8 mouse cellular contexts compared by ENCODE assay signal in the genomic region with DNA sequence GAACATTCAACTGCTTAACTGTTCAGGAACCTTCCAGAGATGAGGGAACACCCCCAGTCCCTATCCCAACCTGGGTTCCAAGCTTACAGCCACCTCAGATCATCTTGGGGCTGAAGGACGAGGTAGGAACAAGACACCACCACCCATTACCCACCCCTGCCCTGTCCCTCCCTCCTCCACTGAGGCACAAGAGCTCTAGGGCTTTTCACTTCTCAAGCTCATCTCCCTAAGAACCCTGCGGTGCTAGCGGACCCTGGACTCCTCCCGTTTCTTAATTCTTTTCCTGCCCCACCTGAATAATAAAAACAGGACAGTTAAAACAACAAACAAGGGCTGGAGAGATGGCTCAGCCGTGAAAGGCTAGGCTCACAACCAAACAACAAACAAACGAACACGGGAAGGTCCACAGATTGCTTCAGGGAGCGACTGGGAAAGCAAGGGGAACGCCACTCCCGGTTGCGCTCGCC. TPM values are rescaled to one million over a fixed set of nuclear protein-coding genes. Genes with fewer than 3 reads are reported as not detected.
DNase-seq lines count a peak whose midpoint lies in the region; ATAC-seq and TF ChIP-seq lines count a peak whose summit lies in the region.

No protein-coding gene starts in this region.

- WGBS in liver, adult 2 months: 2% methylated on average over 12 of the region's 12 CpGs
- WGBS in bone marrow, adult 2 months: under 1% methylated on average over 12 of the region's 12 CpGs
- WGBS in heart, embryonic 10.5 days: under 1% methylated on average over 12 of the region's 12 CpGs
- 3% methylated on average over 12 of the region's 12 CpGs for WGBS in liver, embryonic 12.5 days (ENCODE audit: insufficient replicate concordance)
- 2% methylated on average over 12 of the region's 12 CpGs for WGBS in neural tube, embryonic 15.5 days

- no peak for ATAC-seq in liver, embryonic 12.5 days
- no peak for ATAC-seq in neural tube, embryonic 15.5 days (ENCODE audit: low FRiP score)

- no peak for TF ChIP-seq POLR2A in liver, adult 2 months (IDR thresholded peaks at IDR 0.05; ENCODE audit: extremely low read depth, insufficient read depth, low read length)
- no peak for TF ChIP-seq POLR2A in bone marrow, adult 2 months (IDR thresholded peaks at IDR 0.05; ENCODE audit: borderline replicate concordance, control insufficient read depth, low read depth, low read length)

- peaks cover 10% of the 10 kb centered on the region for H3K4me1 ChIP-seq in liver, adult 2 months (ENCODE audit: control insufficient read depth, insufficient read depth, low read length)
- no peaks in the 10 kb centered on the region for H3K4me1 ChIP-seq in bone marrow, adult 2 months (ENCODE audit: control insufficient read depth, insufficient read depth, low read length)
- H3K4me1 ChIP-seq in heart, embryonic 10.5 days: peaks cover 8% of the 10 kb centered on the region; the same call in 1 of the 2 replicates
- peaks cover 30% of the 10 kb centered on the region for H3K4me1 ChIP-seq in liver, embryonic 12.5 days
- peaks cover 14% of the 10 kb centered on the region for H3K4me1 ChIP-seq in neural tube, embryonic 15.5 days

- peaks cover 6% of the 10 kb centered on the region; the same call in 1 of the 2 replicates for H3K36me3 ChIP-seq in liver, adult 2 months (ENCODE audit: control insufficient read depth, insufficient read depth, low read length)
- no peaks in the 10 kb centered on the region for H3K36me3 ChIP-seq in heart, embryonic 10.5 days
- no peaks in the 10 kb centered on the region for H3K36me3 ChIP-seq in liver, embryonic 12.5 days
- H3K36me3 ChIP-seq in neural tube, embryonic 15.5 days: no peaks in the 10 kb centered on the region

- peak overlapping the region; percentile 76 for H3K27ac ChIP-seq in liver, adult 2 months (replicated peaks; ENCODE audit: insufficient read depth, low read depth, low read length)
- H3K27ac ChIP-seq in bone marrow, adult 2 months (ENCODE audit: control insufficient read depth, insufficient read depth, low read depth, low read length, poor library complexity): peak overlapping the region; percentile 78
- peak overlapping the region; percentile 72 for H3K27ac ChIP-seq in heart, embryonic 10.5 days
- no peak overlapping the region for H3K27ac ChIP-seq in liver, embryonic 12.5 days
- no peak overlapping the region for H3K27ac ChIP-seq in neural tube, embryonic 15.5 days (replicated peaks)

- H3K4me3 ChIP-seq in liver, adult 2 months (ENCODE audit: insufficient read depth, low read depth, low read length): peak overlapping the region; percentile 79
- peak overlapping the region; percentile 95 for H3K4me3 ChIP-seq in bone marrow, adult 2 months (replicated peaks; ENCODE audit: control insufficient read depth, low read depth, low read length)
- H3K4me3 ChIP-seq in heart, embryonic 10.5 days: peak overlapping the region; percentile 68
- peak overlapping the region; percentile 71 for H3K4me3 ChIP-seq in liver, embryonic 12.5 days
- peak overlapping the region; percentile 53 for H3K4me3 ChIP-seq in neural tube, embryonic 15.5 days (replicated peaks)

- peak overlapping the region; percentile 87 for H3K9ac ChIP-seq in liver, adult 2 months (ENCODE audit: low read depth, low read length)
- peak overlapping the region; percentile 74 for H3K9ac ChIP-seq in liver, embryonic 12.5 days
- H3K9ac ChIP-seq in neural tube, embryonic 15.5 days (replicated peaks): peak overlapping the region; percentile 49

- no peaks in the 10 kb centered on the region for H3K27me3 ChIP-seq in liver, adult 2 months (ENCODE audit: control insufficient read depth, insufficient read depth, low read length)
- peaks cover 31% of the 10 kb centered on the region for H3K27me3 ChIP-seq in heart, embryonic 10.5 days (ENCODE audit: insufficient read depth, poor library complexity, severe bottlenecking)
- peaks cover 51% of the 10 kb centered on the region for H3K27me3 ChIP-seq in liver, embryonic 12.5 days (replicated peaks)
- peaks cover 28% of the 10 kb centered on the region for H3K27me3 ChIP-seq in neural tube, embryonic 15.5 days (replicated peaks)

- H3K79me2 ChIP-seq in liver, adult 2 months (ENCODE audit: control insufficient read depth, insufficient read depth, low read length): no peaks in the 10 kb centered on the region

- H3K9me3 ChIP-seq in heart, embryonic 10.5 days: no peaks in the 10 kb centered on the region
- no peaks in the 10 kb centered on the region for H3K9me3 ChIP-seq in liver, embryonic 12.5 days (replicated peaks)
- no peaks in the 10 kb centered on the region for H3K9me3 ChIP-seq in neural tube, embryonic 15.5 days (replicated peaks)

- no peak for TF ChIP-seq CTCF in liver, adult 2 months (IDR thresholded peaks at IDR 0.05; ENCODE audit: low read depth, low read length)
- TF ChIP-seq CTCF in bone marrow, adult 2 months (IDR thresholded peaks at IDR 0.05; ENCODE audit: control insufficient read depth, insufficient read depth, low read length): no peak

- H3K4me2 ChIP-seq in liver, embryonic 12.5 days: peak overlapping the region; percentile 79
- H3K4me2 ChIP-seq in neural tube, embryonic 15.5 days: peak overlapping the region; percentile 97

- DNase-seq in liver, adult 2 months (ENCODE audit: extremely low read depth, low read depth, low spot score): peak; percentile 36
- DNase-seq in liver: no peak
- DNase-seq in heart, embryonic 10.5 days (ENCODE audit: low spot score): peak; percentile 74
- DNase-seq in cerebellum, adult 11 months: no peak
- no peak for DNase-seq in natural killer cell, adult 2 months (ENCODE audit: low spot score in 2 of 2)

RNA-seq across cellular contexts. Expression of a gene that starts 0.7 kb away (rescaled TPM):
- total RNA-seq in liver, adult 2 months (2014; rRNA removed): 19.5 and 24.5 TPM in 2 replicates
- polyA plus RNA-seq in liver, adult 2 months (2012; rRNA removed): 3.3 and 4.5 TPM in 2 replicates
- polyA plus RNA-seq in bone marrow, adult 2 months (2011; ENCODE audit: insufficient read depth, insufficient read length, low replicate concordance, missing spikeins): 8.5 and 17.2 TPM in 2 replicates
- polyA plus RNA-seq in heart, embryonic 10.5 days (2016; fragmentation: Nextera tagmentation; extraction: Ambion mirVana): 0.15 and 0.22 TPM in 2 replicates
- polyA plus RNA-seq in liver, embryonic 12.5 days (2016; fragmentation: Nextera tagmentation; extraction: Ambion mirVana): 0.81 and 1.2 TPM in 2 replicates
- 0.65 and 2.0 TPM in 2 replicates for polyA plus RNA-seq in neural tube, embryonic 15.5 days (2015; fragmentation: Nextera tagmentation; extraction: Ambion mirVana)

Comparison
In these comparisons a context has a peak if more than half of its experiments do, and no peak if none do; other contexts are left out.
1. DNase-seq: peak in liver, adult 2 months (single experiment) and heart, embryonic 10.5 days (single experiment); none in liver (single experiment), cerebellum, adult 11 months (single experiment) and natural killer cell, adult 2 months (0 of 2).
2. H3K27ac ChIP-seq: peak in liver, adult 2 months (single experiment), bone marrow, adult 2 months (single experiment) and heart, embryonic 10.5 days (single experiment); none in liver, embryonic 12.5 days (single experiment) and neural tube, embryonic 15.5 days (single experiment).
3. Peak in every context shown above with its lines, with median percentiles within 50 percentile points of each other: H3K4me3 ChIP-seq and H3K9ac ChIP-seq.